Mouse (Mus musculus): ENCODE measurements at regions not wholly inside any gene's neighbourhood (a gene's known extent, or its start where the extent isn't known, plus 50 kb on each side); places are given as distances from the start of the nearest gene placed in this dataset.
"Not testable (repeated sequence)": the region's sequence is repeated elsewhere in the genome, so short reads cannot be mapped to it uniquely, and the experiment has no call there.

DNA sequence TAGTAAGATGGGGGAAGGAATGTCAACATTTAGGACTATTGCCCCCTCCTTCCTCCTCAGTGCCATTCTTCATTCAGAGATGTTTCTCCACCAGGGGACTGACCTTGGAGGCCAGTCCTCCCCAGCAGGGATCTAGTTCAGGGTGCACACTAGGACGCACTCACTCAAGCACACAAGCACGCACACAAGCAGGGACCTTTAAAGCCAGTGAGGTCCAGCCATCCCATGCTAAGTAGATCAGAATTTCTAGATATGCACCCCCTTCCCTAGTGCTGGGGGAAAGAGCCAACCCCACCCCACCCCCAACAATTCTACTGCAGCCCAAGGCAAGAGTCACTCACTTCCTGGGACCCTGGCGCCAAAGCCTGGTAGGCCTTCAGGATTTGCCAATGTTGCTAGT, 100.8 kb downstream of the Gm15319 start:
- WGBS: 90% methylated on average over 2 of the region's 3 CpGs

DNA sequence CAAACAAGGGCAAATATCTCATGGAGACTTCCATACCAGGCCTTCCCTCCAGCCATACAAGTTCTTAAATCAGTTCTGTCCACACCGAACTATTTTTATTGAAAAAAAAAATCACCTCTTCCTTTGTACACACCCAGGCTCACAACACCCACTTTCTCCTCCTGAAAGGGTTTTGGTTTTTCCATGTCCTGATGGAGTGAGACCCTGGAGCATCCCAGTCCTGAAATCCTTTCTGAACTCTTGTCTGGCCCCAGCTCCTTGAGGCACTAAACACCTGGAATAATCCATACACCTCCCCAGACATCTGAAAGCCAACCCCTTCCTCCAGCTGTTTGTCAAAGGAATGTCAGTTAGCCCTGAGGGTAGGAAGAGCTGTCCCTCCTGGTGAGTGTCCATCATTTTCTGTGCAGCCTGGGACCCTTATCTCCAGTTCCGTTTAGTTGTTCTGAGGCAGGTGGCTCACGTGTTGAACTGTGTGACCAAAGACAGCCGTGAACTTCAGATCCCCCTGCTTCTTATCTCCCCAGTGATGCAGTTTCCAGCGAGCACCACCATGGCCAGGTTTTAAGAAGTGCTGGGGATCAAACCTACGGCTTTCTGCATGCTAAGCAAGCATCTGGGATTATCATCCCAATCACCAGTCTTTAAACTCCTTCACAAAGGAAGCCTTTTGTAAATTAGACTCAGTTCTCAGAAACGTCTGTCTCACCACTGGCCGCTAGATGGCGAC, 101.4 kb downstream of the Gm15319 start:
- H3K9me3 ChIP-seq (replicated peaks); H3K27ac ChIP-seq; H3K4me1 ChIP-seq; H3K4me3 ChIP-seq (replicated peaks); H3K27me3 ChIP-seq; H3K4me2 ChIP-seq; H3K36me3 ChIP-seq; H3K9ac ChIP-seq: not testable (repeated sequence)
- ATAC-seq (replicated peaks; ENCODE audit: low FRiP score): peak; percentile 74; the same call in 1 of the 2 replicates
- WGBS: 45% methylated on average over 7 of the region's 9 CpGs

More for the DNA sequence above, 100.8 kb downstream of the Gm15319 start:
- H3K9ac ChIP-seq; H3K4me3 ChIP-seq (replicated peaks); H3K4me1 ChIP-seq; H3K27me3 ChIP-seq; H3K4me2 ChIP-seq; H3K27ac ChIP-seq; H3K36me3 ChIP-seq; H3K9me3 ChIP-seq (replicated peaks): not testable (repeated sequence)
- ATAC-seq (replicated peaks; ENCODE audit: low FRiP score): peak; percentile 84

DNA sequence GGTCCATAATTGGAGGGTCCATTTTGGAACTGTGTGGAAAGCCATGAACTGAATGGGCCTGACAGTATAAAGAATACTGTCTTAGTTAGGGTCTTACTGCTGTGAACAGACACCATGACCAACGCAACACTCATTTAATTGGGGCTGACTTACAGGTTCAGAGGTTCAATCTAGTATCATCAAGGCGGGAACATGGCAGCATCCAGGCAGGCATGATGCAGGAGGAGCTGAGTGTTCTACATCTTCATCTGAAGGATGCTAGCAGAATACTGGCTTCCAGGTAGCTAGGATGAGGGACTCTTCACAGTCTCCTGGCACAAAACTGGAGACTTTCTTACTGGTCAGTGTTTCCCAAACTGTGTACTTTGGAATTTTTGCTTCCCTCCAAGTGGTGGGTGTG, 102.0 kb downstream of the Gm15319 start:
- H3K27me3 ChIP-seq; H3K4me2 ChIP-seq; H3K4me3 ChIP-seq (replicated peaks); H3K4me1 ChIP-seq; H3K9me3 ChIP-seq (replicated peaks); H3K27ac ChIP-seq; ATAC-seq (replicated peaks; ENCODE audit: low FRiP score); H3K9ac ChIP-seq; H3K36me3 ChIP-seq: not testable (repeated sequence)
- WGBS: 96% methylated on average over 2 of the region's 2 CpGs

DNA sequence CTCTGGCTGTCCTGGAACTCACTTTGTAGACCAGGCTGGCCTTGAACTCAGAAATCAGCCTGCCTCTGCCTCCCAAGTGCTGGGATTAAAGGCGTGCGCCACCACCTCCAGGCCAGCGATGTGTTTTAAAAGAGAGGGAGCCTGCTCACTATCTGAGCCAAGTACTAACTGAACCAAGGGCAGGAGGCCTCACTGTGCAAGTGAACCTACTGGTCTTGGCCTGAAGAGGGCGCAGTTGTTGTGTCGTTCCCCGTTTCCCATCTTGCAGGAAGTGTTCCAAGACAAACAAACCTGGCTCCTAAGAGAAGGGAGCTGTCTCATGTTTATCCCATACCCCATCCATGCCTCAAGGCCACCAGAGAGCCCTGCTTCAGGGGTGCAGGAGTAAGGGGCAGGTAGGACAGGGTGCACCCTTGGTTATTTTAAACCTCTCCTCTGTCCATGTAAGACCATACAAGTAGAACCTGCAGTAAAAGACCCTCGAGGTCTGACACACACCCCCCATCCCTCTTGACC, 102.8 kb downstream of the Gm15319 start:
- not testable (repeated sequence) for H3K4me1 ChIP-seq; H3K27ac ChIP-seq; ATAC-seq (replicated peaks; ENCODE audit: low FRiP score); H3K36me3 ChIP-seq; H3K27me3 ChIP-seq; H3K9ac ChIP-seq; H3K4me3 ChIP-seq (replicated peaks); H3K4me2 ChIP-seq; H3K9me3 ChIP-seq (replicated peaks)
- 85% methylated on average over 6 of the region's 7 CpGs for WGBS

DNA sequence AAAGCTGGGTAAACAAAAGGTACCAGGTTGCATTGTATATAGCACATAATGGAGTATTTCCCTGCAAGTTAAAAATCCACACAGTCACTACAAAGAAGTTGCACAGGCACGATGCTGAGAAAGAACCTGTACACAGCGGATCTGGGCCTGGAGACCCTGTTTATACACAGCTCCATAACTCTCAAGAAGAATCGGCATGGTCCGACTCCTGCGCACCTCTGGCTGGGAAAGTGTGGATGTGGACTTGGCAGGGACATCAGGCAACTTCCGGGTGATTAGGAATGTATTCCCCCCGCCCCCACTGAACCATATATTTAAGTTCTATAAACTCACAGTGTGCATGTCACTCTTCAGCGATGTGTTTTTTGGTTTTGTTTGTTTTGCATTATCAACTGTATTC, 103.3 kb downstream of the Gm15319 start:
- H3K4me3 ChIP-seq (replicated peaks); H3K27ac ChIP-seq; H3K9me3 ChIP-seq (replicated peaks); H3K27me3 ChIP-seq; H3K4me2 ChIP-seq; ATAC-seq (replicated peaks; ENCODE audit: low FRiP score); H3K4me1 ChIP-seq; H3K9ac ChIP-seq; H3K36me3 ChIP-seq: not testable (repeated sequence)
- 84% methylated on average over 8 of the region's 8 CpGs for WGBS
